Mouse (Mus musculus): Measurements from ENCODE around the gene Phc3. TPM values are rescaled to one million over a fixed set of nuclear protein-coding genes. Genes with fewer than 3 reads are reported as not detected.

The Phc3 gene
- polyA plus RNA-seq, 1 experiment = 4.6 TPM

GRCm38 (mm10) chr3:30987396-30988318 lies 18.4 kb upstream of the Phc3 start:
- H3K36me3 ChIP-seq (ENCODE audit: control insufficient read depth, insufficient read depth) = no peaks in the 10 kb centered on the region
- no peaks in the 10 kb centered on the region for H3K27me3 ChIP-seq (ENCODE audit: control insufficient read depth, insufficient read depth, insufficient read length)
- TF ChIP-seq CEBPB (IDR thresholded peaks at IDR 0.05; ENCODE audit: low read depth) = no peak
- TF ChIP-seq FOSL1 (IDR thresholded peaks at IDR 0.05; ENCODE audit: insufficient read depth, low read length, poor library complexity, severe bottlenecking) = no peak
- no peak for TF ChIP-seq USF1 (IDR thresholded peaks at IDR 0.05; ENCODE audit: low read depth)
- no peak overlapping the region for H3K4me3 ChIP-seq (ENCODE audit: insufficient read depth, poor library complexity, severe bottlenecking)
- no peak overlapping the region for H3ac ChIP-seq (ENCODE audit: control insufficient read depth, insufficient read length, low read depth)
- no peaks in the 10 kb centered on the region for H3K79me3 ChIP-seq (ENCODE audit: low read depth)
- H3K79me2 ChIP-seq (ENCODE audit: control insufficient read depth, insufficient read depth) = no peaks in the 10 kb centered on the region

GRCm38 (mm10) chr3:30982924-30983536 lies 13.8 kb upstream of the Phc3 start:
- Histone ChIP-seq H3K4me3 (ENCODE audit: insufficient read depth, poor library complexity, severe bottlenecking) (no peak overlapping the region), H3K27me3 (ENCODE audit: control insufficient read depth, insufficient read depth, insufficient read length) (no peaks in the 10 kb centered on the region), H3ac (ENCODE audit: control insufficient read depth, insufficient read length, low read depth) (no peak overlapping the region), H3K79me3 (ENCODE audit: low read depth) (no peaks in the 10 kb centered on the region), H3K36me3 (ENCODE audit: control insufficient read depth, insufficient read depth) (no peaks in the 10 kb centered on the region), H3K79me2 (ENCODE audit: control insufficient read depth, insufficient read depth) (no peaks in the 10 kb centered on the region)
- no peak for TF ChIP-seq MYOG (IDR thresholded peaks at IDR 0.05; ENCODE audit: control insufficient read depth, extremely low read depth, insufficient read length)
- TF ChIP-seq MAX (IDR thresholded peaks at IDR 0.05) = no peak
- TF ChIP-seq CEBPB (IDR thresholded peaks at IDR 0.05; ENCODE audit: low read depth) = no peak
- TF ChIP-seq FOSL1 (IDR thresholded peaks at IDR 0.05; ENCODE audit: insufficient read depth, low read length, poor library complexity, severe bottlenecking) = no peak
- TF ChIP-seq USF1 (IDR thresholded peaks at IDR 0.05; ENCODE audit: low read depth) = no peak
- TF ChIP-seq CTCF (IDR thresholded peaks at IDR 0.05; ENCODE audit: control insufficient read depth, insufficient read depth, insufficient read length) = no peak
- no peak for TF ChIP-seq MYOD1 (IDR thresholded peaks at IDR 0.05; ENCODE audit: control insufficient read depth, insufficient read length, low read depth)

DNA sequence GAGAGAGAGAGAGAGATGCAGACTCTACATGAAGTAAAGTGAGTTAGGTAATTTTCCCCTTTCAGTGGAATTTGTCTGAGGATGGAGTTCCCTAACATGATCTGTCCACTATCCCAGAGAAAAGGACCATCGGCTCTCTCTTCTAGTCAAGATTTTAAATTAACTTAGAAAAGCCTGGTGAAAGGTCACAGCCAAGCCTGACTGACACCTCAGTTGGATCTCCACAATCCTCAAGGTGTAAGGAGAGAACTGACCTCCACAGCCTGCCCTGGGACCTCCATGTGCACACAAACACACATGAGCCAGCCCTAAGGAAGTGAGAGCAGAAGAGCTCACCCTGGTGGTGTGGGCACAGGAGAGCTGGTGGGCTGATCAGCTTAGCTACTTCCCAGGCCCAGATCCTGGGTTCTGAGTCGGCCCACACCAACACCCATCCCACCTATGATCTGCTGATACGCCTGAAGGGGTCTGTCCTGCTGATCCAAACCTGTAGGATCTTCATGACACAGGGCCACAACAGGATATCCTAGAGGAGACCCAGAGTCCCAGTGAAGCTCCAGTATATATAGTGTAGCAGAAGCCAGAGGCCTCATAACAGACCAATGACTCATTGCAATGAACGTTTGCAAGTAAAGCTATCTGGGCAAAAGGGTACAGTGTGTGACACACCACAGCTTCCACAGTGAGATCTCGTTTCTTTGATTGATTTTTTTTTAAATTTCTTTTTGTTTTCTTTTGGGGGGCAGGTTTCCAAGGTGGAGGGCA lies 12.6 kb upstream of the Phc3 start:
- H3K36me3 ChIP-seq (ENCODE audit: control insufficient read depth, insufficient read depth) = no peaks in the 10 kb centered on the region
- TF ChIP-seq CTCF (IDR thresholded peaks at IDR 0.05; ENCODE audit: control insufficient read depth, insufficient read depth, insufficient read length) (peak; percentile 6), MYOG (IDR thresholded peaks at IDR 0.05; ENCODE audit: control insufficient read depth, extremely low read depth, insufficient read length) (no peak), FOSL1 (IDR thresholded peaks at IDR 0.05; ENCODE audit: insufficient read depth, low read length, poor library complexity, severe bottlenecking) (peak; percentile 45)
- H3ac ChIP-seq (ENCODE audit: control insufficient read depth, insufficient read length, low read depth) = no peak overlapping the region
- H3K79me2 ChIP-seq (ENCODE audit: control insufficient read depth, insufficient read depth) = no peaks in the 10 kb centered on the region
- H3K79me3 ChIP-seq (ENCODE audit: low read depth) = no peaks in the 10 kb centered on the region
- H3K4me3 ChIP-seq (ENCODE audit: insufficient read depth, poor library complexity, severe bottlenecking) = no peak overlapping the region
- H3K27me3 ChIP-seq (ENCODE audit: control insufficient read depth, insufficient read depth, insufficient read length) = no peaks in the 10 kb centered on the region

- Histone ChIP-seq H3K79me2 (ENCODE audit: control insufficient read depth, insufficient read depth) (no peaks in the 10 kb centered on the region), H3ac (ENCODE audit: control insufficient read depth, insufficient read length, low read depth) (no peak overlapping the region), H3K27me3 (ENCODE audit: control insufficient read depth, insufficient read depth, insufficient read length) (no peaks in the 10 kb centered on the region), H3K4me3 (ENCODE audit: insufficient read depth, poor library complexity, severe bottlenecking) (no peak overlapping the region), H3K36me3 (ENCODE audit: control insufficient read depth, insufficient read depth) (no peaks in the 10 kb centered on the region), H3K79me3 (ENCODE audit: low read depth) (no peaks in the 10 kb centered on the region)
- no peak for TF ChIP-seq MYOG (IDR thresholded peaks at IDR 0.05; ENCODE audit: control insufficient read depth, extremely low read depth, insufficient read length)
- TF ChIP-seq MYOD1 (IDR thresholded peaks at IDR 0.05; ENCODE audit: control insufficient read depth, insufficient read length, low read depth) = no peak
- no peak for TF ChIP-seq FOSL1 (IDR thresholded peaks at IDR 0.05; ENCODE audit: insufficient read depth, low read length, poor library complexity, severe bottlenecking)
- TF ChIP-seq USF1 (IDR thresholded peaks at IDR 0.05; ENCODE audit: low read depth) = no peak
- TF ChIP-seq MAX (IDR thresholded peaks at IDR 0.05) = no peak
- no peak for TF ChIP-seq CTCF (IDR thresholded peaks at IDR 0.05; ENCODE audit: control insufficient read depth, insufficient read depth, insufficient read length)
- no peak for TF ChIP-seq CEBPB (IDR thresholded peaks at IDR 0.05; ENCODE audit: low read depth)
Observed at GRCm38 (mm10) chr3:30976991-30977603, 7.9 kb upstream of the Phc3 start.

GRCm38 (mm10) chr3:30975102-30975754 lies 6.0 kb upstream of the Phc3 start:
- H3K36me3 ChIP-seq (ENCODE audit: control insufficient read depth, insufficient read depth) = no peaks in the 10 kb centered on the region
- TF ChIP-seq MYOG (IDR thresholded peaks at IDR 0.05; ENCODE audit: control insufficient read depth, extremely low read depth, insufficient read length) = no peak
- no peak for TF ChIP-seq MAX (IDR thresholded peaks at IDR 0.05)
- no peak for TF ChIP-seq CTCF (IDR thresholded peaks at IDR 0.05; ENCODE audit: control insufficient read depth, insufficient read depth, insufficient read length)
- TF ChIP-seq USF1 (IDR thresholded peaks at IDR 0.05; ENCODE audit: low read depth) = no peak
- TF ChIP-seq CEBPB (IDR thresholded peaks at IDR 0.05; ENCODE audit: low read depth) = no peak
- TF ChIP-seq FOSL1 (IDR thresholded peaks at IDR 0.05; ENCODE audit: insufficient read depth, low read length, poor library complexity, severe bottlenecking) = no peak
- TF ChIP-seq MYOD1 (IDR thresholded peaks at IDR 0.05; ENCODE audit: control insufficient read depth, insufficient read length, low read depth) = no peak
- H3K4me3 ChIP-seq (ENCODE audit: insufficient read depth, poor library complexity, severe bottlenecking) = no peak overlapping the region
- H3ac ChIP-seq (ENCODE audit: control insufficient read depth, insufficient read length, low read depth) = no peak overlapping the region
- H3K27me3 ChIP-seq (ENCODE audit: control insufficient read depth, insufficient read depth, insufficient read length) = no peaks in the 10 kb centered on the region
- H3K79me2 ChIP-seq (ENCODE audit: control insufficient read depth, insufficient read depth) = no peaks in the 10 kb centered on the region
- no peaks in the 10 kb centered on the region for H3K79me3 ChIP-seq (ENCODE audit: low read depth)

All from C2C12 (cell line).